Mouse (Mus musculus) stomach, postnatal 0 days (tissue): ENCODE results near the gene Hrc. TPM values are rescaled to one million over a fixed set of nuclear protein-coding genes. Genes with fewer than 3 reads are reported as not detected.
A peak's percentile ranks its signal among the peaks of the same experiment; 100 is the strongest.

Experiments
- ATAC-seq: fragments of 200-750 bp; cut with Nextera tagmentation; 2 replicates; pipeline ENCODE4 v1.8.0; 2017; ENCODE audit not compliant: low FRiP score, low TSS enrichment
- DNase-seq: peaks from one replicate; pipeline ENCODE4 v3.0.0-alpha.2; 2016; ENCODE audit warnings: low spot score
- H3K27ac ChIP-seq: fragments of 300-500 bp; sonication (generic); replicated peaks from 2 replicates; pipeline ENCODE4 v1.5.1; 2014; ENCODE audit warnings: mild to moderate bottlenecking, control low read depth
- H3K27me3 ChIP-seq: fragments of 300-500 bp; sonication (generic); 2 replicates; pipeline ENCODE4 v1.6.1; 2014; ENCODE audit warnings: low read length; ENCODE audit not compliant: control insufficient read depth, insufficient read depth
- H3K36me3 ChIP-seq: fragments of 300-500 bp; sonication (generic); 2 replicates; pipeline ENCODE4 v1.6.1; 2014; ENCODE audit warnings: low read length, mixed read lengths; ENCODE audit not compliant: control insufficient read depth, insufficient read depth
- H3K4me1 ChIP-seq: fragments of 300-500 bp; sonication (generic); replicated peaks from 2 replicates; pipeline ENCODE4 v1.6.1; 2014; ENCODE audit warnings: antibody characterized with exemption; ENCODE audit not compliant: control insufficient read depth, insufficient read depth
- H3K4me2 ChIP-seq: fragments of 300-500 bp; sonication (generic); replicated peaks from 2 replicates; pipeline ENCODE4 v1.6.1; 2014; ENCODE audit warnings: low read depth, mild to moderate bottlenecking, control low read depth, moderate library complexity
- H3K4me3 ChIP-seq: fragments of 300-500 bp; sonication (generic); 2 replicates; pipeline ENCODE4 v1.5.1; 2014; ENCODE audit warnings: low read depth, low read length, control low read depth
- H3K9ac ChIP-seq: fragments of 300-500 bp; sonication (generic); 2 replicates; pipeline ENCODE4 v1.6.1; 2014; ENCODE audit warnings: mild to moderate bottlenecking, low read length, control low read depth, mixed read lengths
- H3K9me3 ChIP-seq: fragments of 300-500 bp; sonication (generic); 2 replicates; pipeline ENCODE4 v1.6.1; 2016; ENCODE audit warnings: low read length; ENCODE audit not compliant: control insufficient read depth
- CTCF ChIP-seq: IDR thresholded peaks from 2 replicates; pipeline ENCODE4 v1.5.1; 2016; ENCODE audit warnings: antibody characterized with exemption, low read depth, mild to moderate bottlenecking, moderate library complexity
- EP300 ChIP-seq: optimal IDR thresholded peaks from 2 replicates; pipeline ENCODE3; 2016; ENCODE audit warnings: antibody characterized with exemption
- WGBS: fragments of 180-500 bp; shearing (Covaris S2); extraction: QIAGEN DNeasy Blood & Tissue Kit; methylation state at CpG from one replicate; pipeline ENCODE4 v1.1.7; 2014; 5-methylcytosine and 5-hydroxymethylcytosine counted together
- polyA plus RNA-seq: library from polyadenylated mRNA; unstranded; fragments of >200 nt; fragmentation: Nextera tagmentation; extraction: Ambion mirVana; gene quantifications from 2 replicates; pipeline ENCODE4 v1.2.1, GENCODE M21; 2015

Gene Hrc
- polyA plus RNA-seq, 1 experiment from 2014 or later, result 0.85 TPM

GRCm38 (mm10) chr7:45340066-45340442 is 5.0 kb downstream of the Hrc start:
- peaks cover 17% of the 10 kb centered on the region; the same call in 1 of the 2 replicates for H3K4me1 ChIP-seq
- H3K9me3 ChIP-seq, result no peaks in the 10 kb centered on the region
- WGBS, result 2% methylated on average over 11 of the region's 11 CpGs
- TF ChIP-seq EP300 (no peak), CTCF (no peak)
- H3K36me3 ChIP-seq, result no peaks in the 10 kb centered on the region
- DNase-seq (no peak), ATAC-seq (no peak)
- H3K27me3 ChIP-seq, result no peaks in the 10 kb centered on the region
- peak overlapping the region; percentile 64; the same call in 1 of the 2 replicates for H3K9ac ChIP-seq
- peak overlapping the region; percentile 24; the same call in 1 of the 2 replicates for H3K27ac ChIP-seq
- peak overlapping the region; percentile 45 for H3K4me3 ChIP-seq
- H3K4me2 ChIP-seq, result peak overlapping the region; percentile 72

GRCm38 (mm10) chr7:45340669-45341068 is 5.6 kb downstream of the Hrc start:
- H3K4me2 ChIP-seq, result peak overlapping the region; percentile 72
- no peaks in the 10 kb centered on the region for H3K36me3 ChIP-seq
- H3K27me3 ChIP-seq, result no peaks in the 10 kb centered on the region
- H3K27ac ChIP-seq, result no peak overlapping the region; the same call in 1 of the 2 replicates
- DNase-seq (peak; percentile 64), ATAC-seq (no peak)
- no peaks in the 10 kb centered on the region for H3K9me3 ChIP-seq
- peaks cover 17% of the 10 kb centered on the region; the same call in 1 of the 2 replicates for H3K4me1 ChIP-seq
- under 1% methylated on average over 11 of the region's 11 CpGs for WGBS
- no peak for TF ChIP-seq CTCF
- TF ChIP-seq EP300, result no peak
- H3K4me3 ChIP-seq, result peak overlapping the region; percentile 45
- peak overlapping the region; percentile 13; the same call in 1 of the 2 replicates for H3K9ac ChIP-seq

GRCm38 (mm10) chr7:45341303-45341702 is 6.2 kb downstream of the Hrc start:
- peak; percentile 76 for ATAC-seq
- Histone ChIP-seq H3K4me1 (peaks cover 17% of the 10 kb centered on the region; the same call in 1 of the 2 replicates), H3K36me3 (no peaks in the 10 kb centered on the region), H3K4me3 (no peak overlapping the region), H3K27me3 (no peaks in the 10 kb centered on the region), H3K9me3 (no peaks in the 10 kb centered on the region), H3K4me2 (peak overlapping the region; percentile 72), H3K9ac (no peak overlapping the region), H3K27ac (no peak overlapping the region)
- DNase-seq, result peak; percentile 95
- WGBS, result 3% methylated on average over 8 of the region's 8 CpGs
- TF ChIP-seq CTCF, result peak; percentile 98
- TF ChIP-seq EP300, result no peak

DNA sequence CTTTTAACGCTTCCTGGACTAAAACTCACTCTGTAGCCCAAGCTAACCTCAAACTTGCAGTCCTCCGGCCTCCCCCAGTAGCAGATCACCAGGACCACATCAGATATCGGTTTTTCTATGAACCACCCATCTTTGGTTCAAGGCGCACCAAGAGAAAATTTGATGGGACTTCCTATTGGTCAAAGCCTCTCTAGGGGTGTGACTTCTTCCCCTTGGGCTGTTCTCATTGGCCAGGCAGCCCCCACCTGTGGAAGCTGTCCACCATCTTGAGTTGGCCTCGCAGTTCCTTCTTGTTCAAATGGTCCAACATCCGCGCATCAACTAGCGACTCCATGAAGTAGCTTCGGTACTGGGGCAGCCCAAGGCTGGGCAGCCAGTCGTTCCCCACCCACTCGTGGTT is 7.0 kb downstream of the Hrc start:
- 94% methylated on average over 11 of the region's 11 CpGs for WGBS
- DNase-seq, result no peak
- no peak overlapping the region for H3K27ac ChIP-seq

GRCm38 (mm10) chr7:45343543-45343942 is 8.5 kb downstream of the Hrc start:
- peak; percentile 43 for DNase-seq
- Histone ChIP-seq H3K9ac (no peak overlapping the region), H3K27ac (no peak overlapping the region), H3K4me3 (no peak overlapping the region), H3K4me1 (peaks cover 15% of the 10 kb centered on the region; the same call in 1 of the 2 replicates), H3K4me2 (no peak overlapping the region), H3K27me3 (no peaks in the 10 kb centered on the region), H3K36me3 (no peaks in the 10 kb centered on the region), H3K9me3 (no peaks in the 10 kb centered on the region)
- no peak for ATAC-seq
- 28% methylated on average over 13 of the region's 13 CpGs for WGBS
- TF ChIP-seq EP300 (no peak), CTCF (peak; percentile 60)

More for the DNA sequence above, 7.0 kb downstream of the Hrc start:
- TF ChIP-seq EP300 (no peak), CTCF (no peak)
- no peaks in the 10 kb centered on the region for H3K27me3 ChIP-seq
- no peak overlapping the region for H3K4me3 ChIP-seq
- H3K9ac ChIP-seq, result no peak overlapping the region
- H3K4me1 ChIP-seq, result peaks cover 17% of the 10 kb centered on the region; the same call in 1 of the 2 replicates
- H3K36me3 ChIP-seq, result no peaks in the 10 kb centered on the region
- H3K9me3 ChIP-seq, result no peaks in the 10 kb centered on the region
- H3K4me2 ChIP-seq, result no peak overlapping the region
- ATAC-seq, result no peak

- H3K27ac ChIP-seq, result no peak overlapping the region
- 68% methylated on average over 13 of the region's 13 CpGs for WGBS
- no peak overlapping the region for H3K4me2 ChIP-seq
- H3K36me3 ChIP-seq, result no peaks in the 10 kb centered on the region
- H3K9ac ChIP-seq, result no peak overlapping the region
- no peaks in the 10 kb centered on the region for H3K27me3 ChIP-seq
- TF ChIP-seq CTCF, result no peak
- no peak overlapping the region for H3K4me3 ChIP-seq
- ATAC-seq (no peak), DNase-seq (no peak)
- no peaks in the 10 kb centered on the region for H3K9me3 ChIP-seq
- no peaks in the 10 kb centered on the region for H3K4me1 ChIP-seq
These were observed 11.8 kb downstream of the Hrc start for GRCm38 (mm10) chr7:45346905-45347304.
